Mouse (Mus musculus) layer of hippocampus, adult 11-12 months (tissue): ENCODE measurements around the gene Casp6.
A peak's percentile ranks its signal among the peaks of the same experiment; 100 is the strongest.

Experiments used
- DNase-seq: peaks from one replicate; pipeline ENCODE4 v3.0.0; 2022; ENCODE audit warnings: low spot score

The Casp6 gene

GRCm38 (mm10) chr3:129901271-129901809 is at the start of gene Casp6:
Gene Casp6, plus strand, starts transcription at chr3:129901425.
- DNase-seq, result peak; percentile 60

GRCm38 (mm10) chr3:129862592-129862991 is 38.6 kb upstream of the Casp6 start:
- no peak for DNase-seq

GRCm38 (mm10) chr3:129863698-129864097 is 37.5 kb upstream of the Casp6 start:
- DNase-seq, result peak; percentile 53

- DNase-seq, result no peak
These were observed 23.9 kb upstream of the Casp6 start for GRCm38 (mm10) chr3:129877327-129877726.

GRCm38 (mm10) chr3:129878405-129879021 is 22.7 kb upstream of the Casp6 start, which contains the start of gene Pla2g12a:
Gene Pla2g12a, plus strand, starts transcription at chr3:129878606.
- DNase-seq, result peak; percentile 91

GRCm38 (mm10) chr3:129879131-129879757 is 22.0 kb upstream of the Casp6 start:
- no peak for DNase-seq

- no peak for DNase-seq
These were observed 21.3 kb upstream of the Casp6 start for GRCm38 (mm10) chr3:129879913-129880312.

GRCm38 (mm10) chr3:129880925-129881593 is 20.2 kb upstream of the Casp6 start:
- no peak for DNase-seq

GRCm38 (mm10) chr3:129885577-129885976 is 15.6 kb upstream of the Casp6 start:
- DNase-seq, result no peak

GRCm38 (mm10) chr3:129886430-129886829 is 14.8 kb upstream of the Casp6 start:
- no peak for DNase-seq

GRCm38 (mm10) chr3:129887779-129888517 is 13.3 kb upstream of the Casp6 start:
- DNase-seq, result no peak

- DNase-seq, result no peak
These were observed 9.2 kb upstream of the Casp6 start for GRCm38 (mm10) chr3:129892003-129892402.

- no peak for DNase-seq
These were observed 8.1 kb upstream of the Casp6 start for GRCm38 (mm10) chr3:129893143-129893542.

GRCm38 (mm10) chr3:129896591-129896990 is 4.6 kb upstream of the Casp6 start:
- no peak for DNase-seq

- no peak for DNase-seq
These were observed 2.3 kb upstream of the Casp6 start for GRCm38 (mm10) chr3:129898886-129899285.

- no peak for DNase-seq
These were observed 2.1 kb downstream of the Casp6 start for GRCm38 (mm10) chr3:129903369-129903768.

- no peak for DNase-seq
These were observed 2.6 kb downstream of the Casp6 start for GRCm38 (mm10) chr3:129903866-129904265.

- no peak for DNase-seq
These were observed 3.3 kb downstream of the Casp6 start for GRCm38 (mm10) chr3:129904381-129905132.

- DNase-seq, result no peak
These were observed 10.8 kb downstream of the Casp6 start for GRCm38 (mm10) chr3:129912025-129912424.

- no peak for DNase-seq
These were observed 12.0 kb downstream of the Casp6 start for GRCm38 (mm10) chr3:129913241-129913640.

GRCm38 (mm10) chr3:129917424-129917823 is 16.2 kb downstream of the Casp6 start:
- DNase-seq, result no peak
